Mouse (Mus musculus): ENCODE results near the gene Msantd3. TPM values are rescaled to one million over a fixed set of nuclear protein-coding genes. Genes with fewer than 3 reads are reported as not detected.

Msantd3 gene
- polyA plus RNA-seq, 1 experiment from 2014 or later, result 28.4 TPM

DNA sequence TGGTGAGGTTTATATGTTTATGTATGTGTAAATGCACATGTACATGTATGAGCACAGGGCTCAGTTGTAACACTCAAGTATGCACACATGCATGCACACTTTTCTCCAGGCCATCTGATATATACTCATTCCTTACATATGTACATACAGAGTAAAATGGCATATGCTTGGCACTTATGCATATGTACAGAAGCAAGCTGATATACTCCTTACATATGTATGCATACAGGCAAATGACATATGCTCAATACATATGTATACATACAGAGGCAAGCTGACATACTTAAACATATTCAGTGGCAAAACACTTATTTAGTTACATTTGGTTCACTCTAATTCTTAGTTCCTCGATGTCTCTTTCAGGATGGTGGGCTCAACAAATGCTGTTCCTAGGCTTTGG lies 38.1 kb downstream of the Msantd3 start:
- Histone ChIP-seq H3K9ac (ENCODE audit: low read depth, low read length) (no peak overlapping the region), H3K36me3 (ENCODE audit: control insufficient read depth, insufficient read depth, low read length) (no peaks in the 10 kb centered on the region), H3K4me3 (ENCODE audit: low read depth, low read length) (no peak overlapping the region), H3K4me1 (ENCODE audit: control insufficient read depth, insufficient read depth, low read length) (no peaks in the 10 kb centered on the region), H3K9me3 (ENCODE audit: control insufficient read depth, low read length) (no peaks in the 10 kb centered on the region), H3K27me3 (replicated peaks; ENCODE audit: control insufficient read depth, insufficient read depth, low read length) (no peaks in the 10 kb centered on the region), H3K27ac (replicated peaks; ENCODE audit: low read depth, low read length) (no peak overlapping the region), H3K4me2 (ENCODE audit: low read depth, low read length) (no peak overlapping the region)
- 97% methylated on average over 1 of the region's 1 CpGs for WGBS
- DNase-seq (ENCODE audit: low spot score) (no peak), ATAC-seq (ENCODE audit: low read depth) (no peak)

DNA sequence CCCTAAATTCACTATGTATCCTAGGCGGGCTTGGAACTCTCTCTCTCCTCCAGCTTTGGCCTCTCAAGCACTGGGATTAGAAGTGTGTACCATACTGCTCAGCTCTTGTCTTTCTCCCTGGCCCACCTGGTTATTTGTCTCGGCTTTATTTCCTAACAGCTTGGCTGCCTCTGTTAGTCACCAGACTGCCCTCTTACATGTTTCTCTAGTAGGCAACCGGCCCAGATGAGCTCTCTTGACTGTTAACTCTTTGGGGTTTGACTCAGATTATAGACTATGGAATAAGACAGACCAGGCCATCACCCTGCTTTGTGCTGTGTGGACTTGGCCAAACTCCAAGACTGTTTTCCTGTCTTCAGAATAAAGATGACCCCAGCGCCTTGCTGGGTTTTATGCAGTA lies 38.7 kb downstream of the Msantd3 start:
- Histone ChIP-seq H3K27me3 (replicated peaks; ENCODE audit: control insufficient read depth, insufficient read depth, low read length) (no peaks in the 10 kb centered on the region), H3K9ac (ENCODE audit: low read depth, low read length) (no peak overlapping the region), H3K36me3 (ENCODE audit: control insufficient read depth, insufficient read depth, low read length) (no peaks in the 10 kb centered on the region), H3K4me2 (ENCODE audit: low read depth, low read length) (no peak overlapping the region), H3K4me1 (ENCODE audit: control insufficient read depth, insufficient read depth, low read length) (no peaks in the 10 kb centered on the region), H3K9me3 (ENCODE audit: control insufficient read depth, low read length) (no peaks in the 10 kb centered on the region), H3K27ac (replicated peaks; ENCODE audit: low read depth, low read length) (no peak overlapping the region), H3K4me3 (ENCODE audit: low read depth, low read length) (no peak overlapping the region)
- WGBS, result 52% methylated on average over 4 of the region's 4 CpGs
- DNase-seq (ENCODE audit: low spot score), result no peak
- no peak for ATAC-seq (ENCODE audit: low read depth)

DNA sequence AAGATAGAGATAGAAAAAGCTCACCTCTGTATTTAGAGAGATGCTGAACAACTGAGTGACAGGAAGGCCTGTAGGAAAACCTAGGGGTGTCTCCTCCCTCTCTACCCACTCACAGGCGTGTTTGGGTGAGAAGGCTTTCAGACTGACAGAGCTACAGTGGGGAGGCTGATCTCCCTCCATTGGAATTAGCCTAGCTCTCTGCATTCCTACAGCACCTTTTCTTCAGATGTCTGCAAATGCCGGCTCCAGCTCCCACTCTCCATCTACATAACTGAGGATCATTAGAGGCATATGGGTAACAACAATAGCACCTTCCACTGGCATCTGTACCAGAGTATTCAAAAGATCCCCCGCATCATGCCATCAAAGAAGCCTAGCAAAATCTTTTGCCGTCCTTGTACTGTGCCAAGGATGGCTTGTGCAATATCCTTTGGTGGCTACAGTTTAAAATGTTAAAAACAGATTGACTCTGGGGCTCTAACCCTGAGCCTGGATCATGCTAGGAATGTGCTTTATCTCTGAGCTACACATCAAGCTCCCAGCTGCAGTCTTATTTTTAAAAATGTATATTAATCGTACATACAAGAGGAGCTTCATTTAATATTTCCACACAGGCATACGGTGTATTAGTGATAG lies 39.9 kb downstream of the Msantd3 start:
- DNase-seq (ENCODE audit: low spot score), result no peak
- no peaks in the 10 kb centered on the region for H3K36me3 ChIP-seq (ENCODE audit: control insufficient read depth, insufficient read depth, low read length)
- 57% methylated on average over 6 of the region's 6 CpGs for WGBS
- no peak for ATAC-seq (ENCODE audit: low read depth)
- no peak overlapping the region for H3K4me2 ChIP-seq (ENCODE audit: low read depth, low read length)
- H3K9me3 ChIP-seq (ENCODE audit: control insufficient read depth, low read length), result no peaks in the 10 kb centered on the region
- no peak overlapping the region for H3K9ac ChIP-seq (ENCODE audit: low read depth, low read length)
- no peak overlapping the region for H3K27ac ChIP-seq (replicated peaks; ENCODE audit: low read depth, low read length)
- H3K4me3 ChIP-seq (ENCODE audit: low read depth, low read length), result no peak overlapping the region
- H3K27me3 ChIP-seq (replicated peaks; ENCODE audit: control insufficient read depth, insufficient read depth, low read length), result no peaks in the 10 kb centered on the region
- H3K4me1 ChIP-seq (ENCODE audit: control insufficient read depth, insufficient read depth, low read length), result peaks cover 3% of the 10 kb centered on the region; the same call in 1 of the 2 replicates

DNA sequence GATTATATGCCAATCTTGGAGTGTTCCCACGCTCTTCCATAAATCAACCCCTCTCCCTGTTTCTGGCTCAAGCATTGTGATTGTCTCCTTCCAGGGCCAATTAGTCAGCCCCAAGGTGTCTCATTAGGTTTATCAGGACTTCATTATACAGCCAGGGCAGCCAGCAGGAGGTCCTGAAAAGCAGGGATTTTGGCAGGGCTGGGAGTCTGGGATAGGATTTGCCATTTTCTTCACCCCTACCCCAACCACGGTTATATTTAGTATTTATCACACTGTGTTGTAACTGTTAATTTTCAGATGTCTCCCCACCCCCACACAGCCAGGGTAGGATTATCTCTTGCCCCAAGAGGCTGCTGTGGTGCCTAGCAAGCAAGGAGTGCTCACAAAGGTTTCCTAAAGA lies 41.5 kb downstream of the Msantd3 start:
- Histone ChIP-seq H3K9me3 (ENCODE audit: control insufficient read depth, low read length) (no peaks in the 10 kb centered on the region), H3K4me1 (ENCODE audit: control insufficient read depth, insufficient read depth, low read length) (peaks cover 5% of the 10 kb centered on the region), H3K27ac (replicated peaks; ENCODE audit: low read depth, low read length) (no peak overlapping the region), H3K4me2 (ENCODE audit: low read depth, low read length) (no peak overlapping the region), H3K36me3 (ENCODE audit: control insufficient read depth, insufficient read depth, low read length) (no peaks in the 10 kb centered on the region), H3K9ac (ENCODE audit: low read depth, low read length) (no peak overlapping the region), H3K27me3 (replicated peaks; ENCODE audit: control insufficient read depth, insufficient read depth, low read length) (no peaks in the 10 kb centered on the region), H3K4me3 (ENCODE audit: low read depth, low read length) (no peak overlapping the region)
- ATAC-seq (ENCODE audit: low read depth) (no peak), DNase-seq (ENCODE audit: low spot score) (peak; percentile 14)
- WGBS, result 30% methylated on average over 2 of the region's 2 CpGs

DNA sequence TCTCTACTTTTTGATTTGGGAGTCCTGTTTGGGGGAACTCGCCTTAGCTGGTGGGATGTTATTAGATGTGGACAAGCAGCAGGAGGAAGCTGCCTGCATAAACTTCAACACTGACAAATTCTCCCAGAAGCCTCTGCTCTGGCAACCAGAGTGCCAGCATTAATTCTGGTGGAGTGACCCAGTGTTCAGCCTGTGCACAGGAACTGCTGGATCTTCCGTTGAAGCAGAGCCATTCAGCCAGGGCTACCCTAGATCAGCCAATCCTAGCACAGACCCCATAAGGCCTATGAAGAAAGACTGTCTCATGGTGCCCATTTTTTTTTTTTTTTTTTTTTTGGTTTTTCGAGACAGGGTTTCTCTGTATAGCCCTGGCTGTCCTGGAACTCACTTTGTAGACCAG lies 42.3 kb downstream of the Msantd3 start:
- Histone ChIP-seq H3K4me2 (ENCODE audit: low read depth, low read length) (no peak overlapping the region), H3K9ac (ENCODE audit: low read depth, low read length) (no peak overlapping the region), H3K9me3 (ENCODE audit: control insufficient read depth, low read length) (no peaks in the 10 kb centered on the region), H3K4me3 (ENCODE audit: low read depth, low read length) (no peak overlapping the region), H3K36me3 (ENCODE audit: control insufficient read depth, insufficient read depth, low read length) (no peaks in the 10 kb centered on the region), H3K27me3 (replicated peaks; ENCODE audit: control insufficient read depth, insufficient read depth, low read length) (no peaks in the 10 kb centered on the region), H3K4me1 (ENCODE audit: control insufficient read depth, insufficient read depth, low read length) (peaks cover 10% of the 10 kb centered on the region), H3K27ac (replicated peaks; ENCODE audit: low read depth, low read length) (no peak overlapping the region)
- WGBS, result 77% methylated on average over 2 of the region's 3 CpGs
- ATAC-seq (ENCODE audit: low read depth) (no peak), DNase-seq (ENCODE audit: low spot score) (no peak)

DNA sequence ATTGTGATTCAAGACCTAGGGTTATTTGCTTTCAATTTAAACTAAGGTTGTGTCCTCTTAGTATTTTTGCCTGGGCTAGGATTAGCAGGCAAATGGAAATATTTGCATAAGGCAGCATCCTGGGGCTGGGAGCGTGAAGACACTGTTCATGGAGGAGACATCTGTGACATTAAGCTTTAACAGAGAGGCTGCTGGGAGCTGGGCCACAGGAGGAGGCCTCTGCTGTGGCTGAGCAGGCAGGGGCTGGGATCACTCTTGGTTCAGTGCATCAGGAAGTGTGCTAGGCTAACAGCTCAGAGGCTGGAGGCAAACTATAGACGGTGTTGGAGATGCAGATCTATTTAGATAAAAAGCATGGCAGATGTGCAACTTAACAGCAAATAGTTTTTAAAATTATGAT lies 43.2 kb downstream of the Msantd3 start:
- Histone ChIP-seq H3K27me3 (replicated peaks; ENCODE audit: control insufficient read depth, insufficient read depth, low read length) (no peaks in the 10 kb centered on the region), H3K9me3 (ENCODE audit: control insufficient read depth, low read length) (no peaks in the 10 kb centered on the region), H3K27ac (replicated peaks; ENCODE audit: low read depth, low read length) (no peak overlapping the region), H3K9ac (ENCODE audit: low read depth, low read length) (no peak overlapping the region), H3K4me1 (ENCODE audit: control insufficient read depth, insufficient read depth, low read length) (peaks cover 10% of the 10 kb centered on the region), H3K36me3 (ENCODE audit: control insufficient read depth, insufficient read depth, low read length) (peaks cover 4% of the 10 kb centered on the region; the same call in 1 of the 2 replicates), H3K4me3 (ENCODE audit: low read depth, low read length) (no peak overlapping the region), H3K4me2 (ENCODE audit: low read depth, low read length) (no peak overlapping the region)
- WGBS, result 74% methylated on average over 2 of the region's 2 CpGs
- DNase-seq (ENCODE audit: low spot score) (no peak), ATAC-seq (ENCODE audit: low read depth) (no peak)

DNA sequence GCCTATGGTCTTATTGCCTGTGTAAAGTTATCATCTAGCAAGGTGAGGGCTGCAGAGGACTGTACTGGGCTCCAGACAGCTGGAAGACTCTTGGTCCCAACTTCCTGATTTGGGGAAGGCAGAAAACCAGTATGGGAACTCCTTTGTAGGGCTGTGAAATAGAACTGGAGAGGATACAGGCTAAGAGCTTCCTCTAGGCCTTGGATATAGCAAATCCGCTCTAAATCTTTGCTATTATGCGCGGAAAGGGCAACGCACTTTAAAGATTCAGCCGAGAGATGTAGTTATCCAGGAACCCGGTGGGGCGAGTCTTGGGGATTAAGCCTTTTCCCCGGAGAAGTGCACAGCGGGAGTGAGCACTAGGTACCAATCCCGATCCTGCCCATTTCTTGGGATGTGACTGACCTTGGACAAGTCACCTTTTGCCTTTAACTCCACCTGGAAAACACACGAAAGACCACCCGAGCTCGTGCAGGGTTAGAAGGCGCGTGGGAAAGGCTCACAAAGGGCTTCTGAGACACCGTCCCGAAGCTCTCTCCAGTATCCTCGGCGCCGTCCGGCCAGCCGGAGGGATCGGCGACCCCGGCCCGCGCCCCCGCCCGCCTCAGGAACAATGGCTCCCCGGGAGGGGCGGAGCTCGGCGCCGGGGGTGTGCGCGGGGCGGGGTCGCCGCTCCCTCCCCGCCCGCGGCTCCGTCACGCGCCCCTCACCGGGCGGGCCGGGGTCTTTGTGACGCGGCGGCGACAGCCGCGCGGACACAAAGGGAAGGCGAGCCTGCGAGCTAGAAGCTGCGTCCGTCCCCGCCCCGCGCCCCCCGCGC lies 44.9 kb downstream of the Msantd3 start, which contains the start of gene Tmeff1:
Gene Tmeff1 (plus strand): TSS at position 754 of the 820 bp plus-strand sequence.
- peaks cover 10% of the 10 kb centered on the region for H3K4me1 ChIP-seq (ENCODE audit: control insufficient read depth, insufficient read depth, low read length)
- peak within 1 kb of the TSS; percentile 72 for H3K4me2 ChIP-seq (ENCODE audit: low read depth, low read length)
- H3K27me3 ChIP-seq (replicated peaks; ENCODE audit: control insufficient read depth, insufficient read depth, low read length), result no peaks in the 10 kb centered on the region
- H3K4me3 ChIP-seq (ENCODE audit: low read depth, low read length), result peak within 1 kb of the TSS; percentile 72
- ATAC-seq (ENCODE audit: low read depth) (peak; percentile 80), DNase-seq (ENCODE audit: low spot score) (peak; percentile 89)
- peak within 1 kb of the TSS; percentile 96 for H3K27ac ChIP-seq (replicated peaks; ENCODE audit: low read depth, low read length)
- peak within 1 kb of the TSS; percentile 98 for H3K9ac ChIP-seq (ENCODE audit: low read depth, low read length)
- no peaks in the 10 kb centered on the region for H3K9me3 ChIP-seq (ENCODE audit: control insufficient read depth, low read length)
- under 1% methylated on average over 16 of the region's 64 CpGs for WGBS
- peaks cover 4% of the 10 kb centered on the region; the same call in 1 of the 2 replicates for H3K36me3 ChIP-seq (ENCODE audit: control insufficient read depth, insufficient read depth, low read length)

DNA sequence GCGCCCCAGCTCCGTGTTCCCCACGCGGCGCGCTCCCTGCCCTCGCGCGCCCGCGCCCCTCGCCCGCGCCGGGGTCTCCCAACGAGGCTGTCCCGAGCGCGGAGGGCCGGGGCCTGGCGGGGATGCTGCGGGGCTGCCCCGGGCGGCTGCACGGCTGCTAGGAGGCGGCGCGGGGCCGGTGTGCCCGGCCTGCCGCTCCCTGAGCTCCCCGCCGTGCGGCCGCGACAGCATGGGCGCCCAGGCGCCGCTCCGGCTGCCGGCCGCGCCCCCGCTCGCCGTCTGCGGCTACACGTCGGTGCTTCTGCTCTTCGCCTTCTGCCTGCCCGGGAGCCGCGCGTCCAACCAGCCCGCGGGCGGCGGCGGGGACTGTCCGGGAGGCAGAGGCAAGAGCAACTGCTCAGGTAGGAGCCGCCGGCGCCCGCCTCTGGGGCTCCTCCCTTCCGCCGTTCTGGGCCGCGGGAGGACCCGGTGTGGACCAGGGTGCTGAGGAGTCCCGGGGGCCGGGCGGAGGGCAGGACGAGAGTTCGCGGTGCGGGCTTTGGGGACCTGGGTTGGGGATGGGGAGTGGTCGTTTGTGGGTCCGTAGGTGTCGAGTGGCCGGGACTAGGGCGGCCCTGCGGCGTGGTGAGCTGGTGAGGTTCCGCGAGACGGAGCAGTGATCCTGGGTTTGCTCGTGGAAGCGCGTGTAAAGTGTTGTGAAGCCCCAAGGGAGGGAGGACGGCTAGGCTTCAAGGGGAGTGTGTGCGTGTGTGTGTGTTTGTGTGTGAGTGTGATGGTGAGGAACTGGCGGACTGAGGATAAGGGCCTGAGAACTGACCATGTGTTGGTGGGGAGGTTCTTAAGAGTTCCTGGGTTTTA lies 45.7 kb downstream of the Msantd3 start:
- peak overlapping the region; percentile 98 for H3K9ac ChIP-seq (ENCODE audit: low read depth, low read length)
- peak; percentile 41 for DNase-seq (ENCODE audit: low spot score)
- peaks cover 10% of the 10 kb centered on the region for H3K4me1 ChIP-seq (ENCODE audit: control insufficient read depth, insufficient read depth, low read length)
- peak overlapping the region; percentile 72 for H3K4me2 ChIP-seq (ENCODE audit: low read depth, low read length)
- ATAC-seq (ENCODE audit: low read depth), result peak; percentile 75
- no peaks in the 10 kb centered on the region for H3K9me3 ChIP-seq (ENCODE audit: control insufficient read depth, low read length)
- H3K4me3 ChIP-seq (ENCODE audit: low read depth, low read length), result peak overlapping the region; percentile 72
- peak overlapping the region; percentile 96 for H3K27ac ChIP-seq (replicated peaks; ENCODE audit: low read depth, low read length)
- H3K27me3 ChIP-seq (replicated peaks; ENCODE audit: control insufficient read depth, insufficient read depth, low read length), result no peaks in the 10 kb centered on the region
- 0% methylated on average over 30 of the region's 92 CpGs for WGBS
- H3K36me3 ChIP-seq (ENCODE audit: control insufficient read depth, insufficient read depth, low read length), result peaks cover 4% of the 10 kb centered on the region; the same call in 1 of the 2 replicates

Measured in embryonic facial prominence, embryonic 14.5 days (tissue).